Mouse (Mus musculus): Measurements from ENCODE around the gene Ctsz.

Ctsz gene

GRCm38 (mm10) chr2:174438737-174439449 lies at the start of gene Ctsz:
Gene Ctsz, minus strand, starts transcription at chr2:174439039.
- DNase-seq (ENCODE audit: low spot score): peak; percentile 69

GRCm38 (mm10) chr2:174487005-174487404 lies 48.2 kb upstream of the Ctsz start:
- no peak for DNase-seq (ENCODE audit: low spot score)

- DNase-seq (ENCODE audit: low spot score): no peak
Measured at GRCm38 (mm10) chr2:174478746-174479145, 39.9 kb upstream of the Ctsz start.

GRCm38 (mm10) chr2:174477543-174478319 lies 38.9 kb upstream of the Ctsz start:
- DNase-seq (ENCODE audit: low spot score): no peak

GRCm38 (mm10) chr2:174473550-174473927 lies 34.7 kb upstream of the Ctsz start:
- no peak for DNase-seq (ENCODE audit: low spot score)

GRCm38 (mm10) chr2:174472818-174473549 lies 34.1 kb upstream of the Ctsz start, which contains the start of gene Prelid3b:
Gene Prelid3b, minus strand, starts transcription at chr2:174473081.
- peak; percentile 99 for DNase-seq (ENCODE audit: low spot score)

GRCm38 (mm10) chr2:174472407-174472806 lies 33.6 kb upstream of the Ctsz start:
- DNase-seq (ENCODE audit: low spot score): peak; percentile 14

- no peak for DNase-seq (ENCODE audit: low spot score)
Measured at GRCm38 (mm10) chr2:174470786-174471405, 32.1 kb upstream of the Ctsz start.

GRCm38 (mm10) chr2:174470333-174470732 lies 31.5 kb upstream of the Ctsz start:
- no peak for DNase-seq (ENCODE audit: low spot score)

- peak; percentile 98 for DNase-seq (ENCODE audit: low spot score)
Measured at GRCm38 (mm10) chr2:174463789-174464523, 25.1 kb upstream of the Ctsz start, which contains the start of gene Atp5e. Gene Atp5e, minus strand, starts transcription at chr2:174464105.

- no peak for DNase-seq (ENCODE audit: low spot score)
Measured at GRCm38 (mm10) chr2:174463370-174463769, 24.5 kb upstream of the Ctsz start.

- DNase-seq (ENCODE audit: low spot score): no peak
Measured at GRCm38 (mm10) chr2:174459365-174459764, 20.5 kb upstream of the Ctsz start.

GRCm38 (mm10) chr2:174453681-174454080 lies 14.8 kb upstream of the Ctsz start:
- no peak for DNase-seq (ENCODE audit: low spot score)

GRCm38 (mm10) chr2:174450353-174450752 lies 11.5 kb upstream of the Ctsz start, which contains the start of gene Tubb1:
Gene Tubb1, plus strand, starts transcription at chr2:174450695.
- DNase-seq (ENCODE audit: low spot score): no peak

GRCm38 (mm10) chr2:174448405-174448804 lies 9.6 kb upstream of the Ctsz start:
- no peak for DNase-seq (ENCODE audit: low spot score)

- DNase-seq (ENCODE audit: low spot score): no peak
Measured at GRCm38 (mm10) chr2:174446905-174447304, 8.1 kb upstream of the Ctsz start.

- no peak for DNase-seq (ENCODE audit: low spot score)
Measured at GRCm38 (mm10) chr2:174446492-174446891, 7.7 kb upstream of the Ctsz start.

- DNase-seq (ENCODE audit: low spot score): no peak
Measured at GRCm38 (mm10) chr2:174445018-174445417, 6.2 kb upstream of the Ctsz start.

- no peak for DNase-seq (ENCODE audit: low spot score)
Measured at GRCm38 (mm10) chr2:174444359-174444758, 5.5 kb upstream of the Ctsz start.

- no peak for DNase-seq (ENCODE audit: low spot score)
Measured at GRCm38 (mm10) chr2:174443046-174443445, 4.2 kb upstream of the Ctsz start.

GRCm38 (mm10) chr2:174442460-174442859 lies 3.6 kb upstream of the Ctsz start:
- peak; percentile 23 for DNase-seq (ENCODE audit: low spot score)

Data from lung, postnatal 25 days (tissue).